Mouse (Mus musculus) C2C12 (cell line): ENCODE measurements around the gene Clstn3.

Experiments
- CEBPB ChIP-seq: IDR thresholded peaks from one replicate; pipeline ENCODE4 v1.6.1; 2011; ENCODE audit warnings: low read depth, mild to moderate bottlenecking, control low read depth, moderate library complexity
- CTCF ChIP-seq: IDR thresholded peaks from one replicate; pipeline ENCODE4 v1.5.1; 2011; ENCODE audit not compliant: control insufficient read depth, insufficient read depth, insufficient read length
- FOSL1 ChIP-seq: IDR thresholded peaks from one replicate; pipeline ENCODE4 v1.8.0; 2011; ENCODE audit warnings: mild to moderate bottlenecking, low read length; ENCODE audit not compliant: poor library complexity, insufficient read depth, severe bottlenecking
- MAX ChIP-seq: IDR thresholded peaks from one replicate; pipeline ENCODE4 v1.6.1; 2011; ENCODE audit warnings: mild to moderate bottlenecking, control low read depth
- MYOD1 ChIP-seq: IDR thresholded peaks from one replicate; pipeline ENCODE4 v1.6.1; 2011; ENCODE audit warnings: low read depth; ENCODE audit not compliant: control insufficient read depth, insufficient read length
- USF1 ChIP-seq: IDR thresholded peaks from one replicate; pipeline ENCODE4 v1.6.1; 2011; ENCODE audit warnings: low read depth, mild to moderate bottlenecking, control low read depth, moderate library complexity

DNA sequence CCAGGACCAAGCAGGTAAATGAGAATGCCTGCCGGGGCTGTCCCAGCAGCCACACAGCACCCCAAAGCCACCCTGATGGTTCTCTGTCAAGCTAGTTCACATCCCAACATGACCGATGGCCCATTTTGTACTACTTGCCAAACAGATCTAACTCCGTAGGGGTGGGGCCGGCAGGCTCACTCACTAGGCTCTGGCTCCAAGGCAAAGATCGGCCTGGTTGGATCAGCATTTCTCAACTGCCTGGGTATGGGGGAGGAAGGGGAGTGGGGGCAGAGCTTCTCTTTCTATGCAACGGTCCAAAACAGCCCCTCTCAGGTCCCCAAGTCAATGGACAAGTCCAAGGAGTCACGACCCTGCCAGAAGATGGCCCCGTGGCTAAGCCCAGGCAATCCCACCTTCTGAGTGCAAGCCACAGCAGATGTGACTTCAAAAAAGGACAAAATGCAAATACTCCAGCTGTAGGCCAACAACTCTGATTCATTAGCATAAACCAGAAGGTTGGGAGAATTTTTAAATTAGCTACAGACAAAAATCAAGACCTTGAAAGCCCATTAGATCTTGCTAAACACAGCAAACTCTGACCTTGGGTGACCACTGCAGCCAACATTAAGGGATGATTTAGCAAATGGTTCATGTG, 30.8 kb downstream of the Clstn3 start:
- TF ChIP-seq CTCF, result no peak
- no peak for TF ChIP-seq USF1
- no peak for TF ChIP-seq FOSL1
- no peak for TF ChIP-seq MYOD1
- no peak for TF ChIP-seq CEBPB
- no peak for TF ChIP-seq MAX
